Mouse (Mus musculus): Measurements from ENCODE around the gene E2f2. TPM values are rescaled to one million over a fixed set of nuclear protein-coding genes. Genes with fewer than 3 reads are reported as not detected.

The E2f2 gene
- total and polyA plus RNA-seq, 2 experiments from 2014 or later: 1.2 to 1.4 TPM

DNA sequence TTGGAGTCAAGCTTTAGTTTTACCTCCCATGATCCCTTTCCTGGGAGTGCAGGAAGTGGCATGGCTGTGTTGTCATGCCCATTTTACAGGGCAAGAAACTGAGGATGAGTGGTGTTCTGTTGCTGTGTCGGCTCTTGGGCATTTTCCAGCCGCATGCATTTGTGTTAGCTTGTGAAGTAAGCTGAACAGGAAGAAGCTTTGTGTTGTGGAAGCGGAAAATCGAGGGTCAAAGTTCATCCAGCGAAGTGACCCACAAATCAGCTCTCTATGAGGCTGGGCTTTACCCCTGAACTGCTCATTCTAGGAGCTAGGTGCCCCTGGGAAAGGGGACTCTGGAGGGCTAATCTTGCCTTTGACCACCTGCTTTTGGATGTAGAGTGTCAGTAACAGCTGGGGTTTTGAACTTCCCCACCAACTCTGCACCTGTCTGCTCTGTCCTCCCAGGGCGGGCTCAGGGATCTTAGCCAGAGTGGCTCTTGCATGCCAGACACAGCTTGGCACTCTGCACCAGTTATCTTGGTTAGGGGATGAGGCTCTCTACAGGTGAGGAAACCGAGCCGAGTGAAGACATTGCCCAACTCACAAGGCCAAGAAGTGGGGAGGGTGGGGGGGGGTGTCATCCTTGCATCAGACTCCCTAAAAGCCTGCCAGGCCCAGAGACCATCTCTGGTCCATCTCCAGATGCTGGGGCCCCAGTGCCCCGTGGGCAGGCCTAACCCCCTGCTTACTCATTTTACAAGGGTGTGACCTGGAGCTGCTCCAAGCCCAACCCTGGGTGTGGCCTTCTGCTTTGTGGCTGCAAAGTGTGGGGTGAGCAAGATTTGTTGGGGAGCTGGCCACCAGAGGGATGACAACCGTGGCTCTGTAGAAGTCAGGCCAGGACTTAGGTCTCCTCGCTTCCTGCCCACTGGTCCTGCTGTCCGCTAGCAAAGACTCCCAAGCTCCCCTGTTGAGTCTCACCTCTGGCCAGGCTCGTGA is 2.3 kb downstream of the E2f2 start:
- Histone ChIP-seq H3K9me3 (ENCODE audit: low read length) (no peaks in the 10 kb centered on the region), H3K9ac (no peak overlapping the region), H3K4me3 (ENCODE audit: low read depth, low read length) (no peak overlapping the region), H3K4me1 (ENCODE audit: insufficient read depth) (no peaks in the 10 kb centered on the region), H3K27me3 (ENCODE audit: insufficient read depth, low read length) (no peaks in the 10 kb centered on the region), H3K27ac (ENCODE audit: low read depth, low read length) (no peak overlapping the region), H3K4me2 (ENCODE audit: low read depth) (no peak overlapping the region), H3K36me3 (ENCODE audit: insufficient read depth) (no peaks in the 10 kb centered on the region)
- no peak for ATAC-seq
- no peak for TF ChIP-seq CTCF (IDR thresholded peaks at IDR 0.05; ENCODE audit: low read depth)
- 72% methylated on average over 13 of the region's 13 CpGs for WGBS
- no peak for DNase-seq

DNA sequence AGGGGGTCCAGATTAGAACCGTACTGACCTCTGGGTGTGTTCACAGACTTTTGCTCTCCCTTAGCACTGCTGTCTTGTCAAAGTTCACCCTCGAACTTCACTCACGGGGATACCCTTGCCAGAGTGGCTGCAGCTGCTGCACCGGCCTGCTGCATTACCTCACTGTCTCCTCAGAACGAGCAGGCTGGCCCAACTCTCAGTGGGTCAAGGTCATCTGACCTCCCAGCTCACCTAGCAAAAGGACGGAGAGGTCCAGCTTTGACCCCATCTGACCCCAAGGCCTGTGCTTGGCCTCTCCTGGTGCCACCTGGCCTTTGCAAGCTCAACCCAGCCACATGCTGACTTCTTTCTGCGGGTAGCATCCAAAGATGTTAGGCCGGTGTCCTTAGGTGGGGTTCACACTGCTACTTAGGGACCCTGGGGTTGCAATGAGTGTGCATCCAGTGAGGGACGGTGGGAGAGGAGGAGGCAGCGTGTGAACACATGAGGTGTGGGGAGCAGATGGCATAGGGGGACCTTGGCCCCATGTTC is 3.9 kb downstream of the E2f2 start:
- Histone ChIP-seq H3K27ac (ENCODE audit: low read depth, low read length) (no peak overlapping the region), H3K4me3 (ENCODE audit: low read depth, low read length) (no peak overlapping the region), H3K9me3 (ENCODE audit: low read length) (no peaks in the 10 kb centered on the region), H3K27me3 (ENCODE audit: insufficient read depth, low read length) (no peaks in the 10 kb centered on the region), H3K4me2 (ENCODE audit: low read depth) (no peak overlapping the region), H3K4me1 (ENCODE audit: insufficient read depth) (no peaks in the 10 kb centered on the region), H3K9ac (no peak overlapping the region), H3K36me3 (ENCODE audit: insufficient read depth) (no peaks in the 10 kb centered on the region)
- DNase-seq (no peak), ATAC-seq (no peak)
- WGBS: 69% methylated on average over 10 of the region's 10 CpGs
- no peak for TF ChIP-seq CTCF (IDR thresholded peaks at IDR 0.05; ENCODE audit: low read depth)

DNA sequence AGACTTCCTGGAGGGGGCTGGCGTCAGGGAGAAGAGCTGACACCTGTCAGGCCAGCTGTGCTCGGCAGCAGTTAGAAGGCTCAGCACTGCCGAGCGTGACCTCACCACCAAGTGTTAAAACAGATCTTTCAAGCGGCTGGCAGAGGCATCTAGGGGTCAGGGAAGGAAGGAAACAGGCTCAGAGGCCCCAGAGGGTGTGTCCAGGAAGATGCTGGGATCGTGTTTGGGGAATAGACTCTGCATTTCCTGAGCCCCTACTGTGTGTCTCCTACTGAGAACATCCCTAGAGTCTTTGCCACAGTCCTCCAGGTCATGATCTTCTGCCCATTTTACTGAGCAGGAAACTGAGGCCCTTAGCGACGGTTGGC is 5.0 kb downstream of the E2f2 start:
- no peak for TF ChIP-seq CTCF (IDR thresholded peaks at IDR 0.05; ENCODE audit: low read depth)
- no peaks in the 10 kb centered on the region for H3K27me3 ChIP-seq (ENCODE audit: insufficient read depth, low read length)
- no peak overlapping the region for H3K4me2 ChIP-seq (ENCODE audit: low read depth)
- no peak overlapping the region for H3K27ac ChIP-seq (ENCODE audit: low read depth, low read length)
- H3K9me3 ChIP-seq (ENCODE audit: low read length): no peaks in the 10 kb centered on the region
- H3K9ac ChIP-seq: no peak overlapping the region
- H3K4me3 ChIP-seq (ENCODE audit: low read depth, low read length): no peak overlapping the region
- H3K4me1 ChIP-seq (ENCODE audit: insufficient read depth): no peaks in the 10 kb centered on the region
- no peak for DNase-seq
- 49% methylated on average over 8 of the region's 8 CpGs for WGBS
- ATAC-seq: no peak
- no peaks in the 10 kb centered on the region for H3K36me3 ChIP-seq (ENCODE audit: insufficient read depth)

GRCm38 (mm10) chr4:136177612-136178474 is 5.6 kb downstream of the E2f2 start:
- H3K9ac ChIP-seq: no peak overlapping the region
- no peak for DNase-seq
- 33% methylated on average over 11 of the region's 11 CpGs for WGBS

DNA sequence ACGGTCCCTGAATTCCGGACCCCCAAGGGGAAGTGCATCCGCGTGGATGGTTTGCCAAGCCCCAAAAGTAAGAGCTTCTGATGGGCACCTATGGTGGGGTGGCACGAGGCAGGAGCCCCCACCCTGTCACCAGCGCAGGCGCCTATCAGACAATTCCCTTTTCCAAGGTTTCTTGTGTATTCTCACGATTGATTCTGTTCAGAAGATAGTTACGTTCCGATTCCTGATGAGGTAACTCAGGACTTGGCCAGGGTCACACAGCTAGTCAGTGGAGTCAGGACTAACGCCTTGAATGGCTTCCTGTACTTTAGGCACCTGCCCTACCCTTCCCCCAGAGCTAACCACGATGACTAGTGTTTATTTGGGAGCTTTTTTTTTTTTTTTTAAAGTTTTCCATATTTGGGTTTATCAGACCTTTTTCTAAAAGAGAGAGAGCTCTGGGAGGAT is 6.3 kb downstream of the E2f2 start:
- no peak for ATAC-seq
- H3K4me1 ChIP-seq (ENCODE audit: insufficient read depth): no peaks in the 10 kb centered on the region
- no peak overlapping the region for H3K27ac ChIP-seq (ENCODE audit: low read depth, low read length)
- H3K4me3 ChIP-seq (ENCODE audit: low read depth, low read length): no peak overlapping the region
- no peak overlapping the region for H3K9ac ChIP-seq
- no peaks in the 10 kb centered on the region for H3K9me3 ChIP-seq (ENCODE audit: low read length)
- no peaks in the 10 kb centered on the region for H3K27me3 ChIP-seq (ENCODE audit: insufficient read depth, low read length)
- H3K36me3 ChIP-seq (ENCODE audit: insufficient read depth): no peaks in the 10 kb centered on the region
- WGBS: 85% methylated on average over 12 of the region's 12 CpGs
- no peak for TF ChIP-seq CTCF (IDR thresholded peaks at IDR 0.05; ENCODE audit: low read depth)
- no peak overlapping the region for H3K4me2 ChIP-seq (ENCODE audit: low read depth)
- no peak for DNase-seq

More at GRCm38 (mm10) chr4:136177612-136178474, 5.6 kb downstream of the E2f2 start:
- Histone ChIP-seq H3K4me2 (ENCODE audit: low read depth) (no peak overlapping the region), H3K27me3 (ENCODE audit: insufficient read depth, low read length) (no peaks in the 10 kb centered on the region), H3K27ac (ENCODE audit: low read depth, low read length) (no peak overlapping the region), H3K9me3 (ENCODE audit: low read length) (no peaks in the 10 kb centered on the region), H3K4me1 (ENCODE audit: insufficient read depth) (no peaks in the 10 kb centered on the region), H3K4me3 (ENCODE audit: low read depth, low read length) (no peak overlapping the region), H3K36me3 (ENCODE audit: insufficient read depth) (no peaks in the 10 kb centered on the region)
- no peak for TF ChIP-seq CTCF (IDR thresholded peaks at IDR 0.05; ENCODE audit: low read depth)
- peak; percentile 16; the same call in 1 of the 2 replicates for ATAC-seq

- H3K36me3 ChIP-seq (ENCODE audit: insufficient read depth): no peaks in the 10 kb centered on the region
- no peaks in the 10 kb centered on the region for H3K4me1 ChIP-seq (ENCODE audit: insufficient read depth)
- no peak for ATAC-seq
- H3K9me3 ChIP-seq (ENCODE audit: low read length): no peaks in the 10 kb centered on the region
- H3K27me3 ChIP-seq (ENCODE audit: insufficient read depth, low read length): no peaks in the 10 kb centered on the region
- no peak for DNase-seq
- H3K4me2 ChIP-seq (ENCODE audit: low read depth): no peak overlapping the region
- no peak for TF ChIP-seq CTCF (IDR thresholded peaks at IDR 0.05; ENCODE audit: low read depth)
- H3K27ac ChIP-seq (ENCODE audit: low read depth, low read length): no peak overlapping the region
- H3K4me3 ChIP-seq (ENCODE audit: low read depth, low read length): no peak overlapping the region
- no peak overlapping the region for H3K9ac ChIP-seq
- WGBS: 95% methylated on average over 7 of the region's 7 CpGs
These were observed 7.3 kb downstream of the E2f2 start for GRCm38 (mm10) chr4:136179456-136179855.
